Mouse (Mus musculus): ENCODE data around the gene Kcnf1. TPM values are rescaled to one million over a fixed set of nuclear protein-coding genes. Genes with fewer than 3 reads are reported as not detected.

Gene Kcnf1
- polyA plus RNA-seq, 1 experiment from 2014 or later, result 0.23 TPM

- POLR2A ChIA-PET, result no interaction called here
- H3K27me3 ChIP-seq, result no peaks in the 10 kb centered on the region
- CTCF ChIA-PET, result no interaction called here
- DNase-seq (ENCODE audit: low read depth, low spot score) (no peak), ATAC-seq (no peak)
- no peak for TF ChIP-seq CTCF (IDR thresholded peaks at IDR 0.05)
- in situ Hi-C loops (cut with MboI; ENCODE audit: low pct_unique_long_range_greater_than_20kb), result no loop called here
Observed at GRCm38 (mm10) chr12:17193311-17193710, 16.6 kb upstream of the Kcnf1 start.

- ATAC-seq (no peak), DNase-seq (ENCODE audit: low read depth, low spot score) (no peak)
- in situ Hi-C loops (cut with MboI; ENCODE audit: low pct_unique_long_range_greater_than_20kb), result no loop called here
- CTCF ChIA-PET, result no interaction called here
- POLR2A ChIA-PET, result no interaction called here
- no peaks in the 10 kb centered on the region for H3K27me3 ChIP-seq
- no peak for TF ChIP-seq CTCF (IDR thresholded peaks at IDR 0.05)
Observed at GRCm38 (mm10) chr12:17192887-17193286, 16.2 kb upstream of the Kcnf1 start.

- no peaks in the 10 kb centered on the region for H3K27me3 ChIP-seq
- POLR2A ChIA-PET, result no interaction called here
- DNase-seq (ENCODE audit: low read depth, low spot score) (no peak), ATAC-seq (peak; percentile 95)
- in situ Hi-C loops (cut with MboI; ENCODE audit: low pct_unique_long_range_greater_than_20kb), result no loop called here
- TF ChIP-seq CTCF (IDR thresholded peaks at IDR 0.05), result no peak
- CTCF ChIA-PET, result no interaction called here
Observed at GRCm38 (mm10) chr12:17184303-17184775, 7.7 kb upstream of the Kcnf1 start.

- no peak for DNase-seq (ENCODE audit: low read depth, low spot score)
- in situ Hi-C loops (cut with MboI; ENCODE audit: low pct_unique_long_range_greater_than_20kb), result no loop called here
- ATAC-seq, result no peak
- H3K27me3 ChIP-seq, result no peaks in the 10 kb centered on the region
- ChIA-PET POLR2A (no interaction called here), CTCF (no interaction called here)
- TF ChIP-seq CTCF (IDR thresholded peaks at IDR 0.05), result no peak
Observed at GRCm38 (mm10) chr12:17183788-17184187, 7.1 kb upstream of the Kcnf1 start.

- ChIA-PET POLR2A (no interaction called here), CTCF (interaction anchor here (1.1 to 1.8 kb wide), 3 partner anchors 11 to 48 kb away, joined by 4 to 5 read pairs (median 5); no protein-coding TSS in a partner anchor)
- TF ChIP-seq CTCF (IDR thresholded peaks at IDR 0.05), result no peak
- ATAC-seq, result peak; percentile 81
- no peaks in the 10 kb centered on the region for H3K27me3 ChIP-seq
- in situ Hi-C loops (cut with MboI; ENCODE audit: low pct_unique_long_range_greater_than_20kb), result no loop called here
- DNase-seq (ENCODE audit: low read depth, low spot score), result peak; percentile 25
Observed at GRCm38 (mm10) chr12:17176041-17176756, 489 bp downstream of the Kcnf1 start.

GRCm38 (mm10) chr12:17175531-17175951 is 1.1 kb downstream of the Kcnf1 start:
- POLR2A ChIA-PET, result no interaction called here
- no peak for DNase-seq (ENCODE audit: low read depth, low spot score)
- no peaks in the 10 kb centered on the region for H3K27me3 ChIP-seq

GRCm38 (mm10) chr12:17175124-17175523 is 1.6 kb downstream of the Kcnf1 start:
- ChIA-PET CTCF (no interaction called here), POLR2A (no interaction called here)
- no peak for ATAC-seq
- no peak for TF ChIP-seq CTCF (IDR thresholded peaks at IDR 0.05)
- no peak for DNase-seq (ENCODE audit: low read depth, low spot score)
- H3K27me3 ChIP-seq, result no peaks in the 10 kb centered on the region
- in situ Hi-C loops (cut with MboI; ENCODE audit: low pct_unique_long_range_greater_than_20kb), result no loop called here

More at GRCm38 (mm10) chr12:17175531-17175951, 1.1 kb downstream of the Kcnf1 start:
- no peak for TF ChIP-seq CTCF (IDR thresholded peaks at IDR 0.05)
- ATAC-seq, result no peak
- CTCF ChIA-PET, result no interaction called here
- in situ Hi-C loops (cut with MboI; ENCODE audit: low pct_unique_long_range_greater_than_20kb), result no loop called here

GRCm38 (mm10) chr12:17174134-17174893 is 2.4 kb downstream of the Kcnf1 start:
- TF ChIP-seq CTCF (IDR thresholded peaks at IDR 0.05), result no peak
- CTCF ChIA-PET, result no interaction called here

GRCm38 (mm10) chr12:17170406-17170805 is 6.3 kb downstream of the Kcnf1 start:
- no peak for TF ChIP-seq CTCF (IDR thresholded peaks at IDR 0.05)
- no peaks in the 10 kb centered on the region for H3K27me3 ChIP-seq
- DNase-seq (ENCODE audit: low read depth, low spot score) (no peak), ATAC-seq (no peak)
- CTCF ChIA-PET, result no interaction called here
- POLR2A ChIA-PET, result no interaction called here
- in situ Hi-C loops (cut with MboI; ENCODE audit: low pct_unique_long_range_greater_than_20kb), result no loop called here

More at GRCm38 (mm10) chr12:17174134-17174893, 2.4 kb downstream of the Kcnf1 start:
- H3K27me3 ChIP-seq, result no peaks in the 10 kb centered on the region
- DNase-seq (ENCODE audit: low read depth, low spot score) (no peak), ATAC-seq (no peak)
- POLR2A ChIA-PET, result no interaction called here
- in situ Hi-C loops (cut with MboI; ENCODE audit: low pct_unique_long_range_greater_than_20kb), result no loop called here

- no peak for ATAC-seq
- ChIA-PET POLR2A (no interaction called here), CTCF (interaction anchor here (2.0 kb wide), 1 partner anchor 11 kb away, joined by 5 read pairs; the partner anchor contains the start of gene Kcnf1)
- DNase-seq (ENCODE audit: low read depth, low spot score), result no peak
- in situ Hi-C loops (cut with MboI; ENCODE audit: low pct_unique_long_range_greater_than_20kb), result no loop called here
- TF ChIP-seq CTCF (IDR thresholded peaks at IDR 0.05), result no peak
- no peaks in the 10 kb centered on the region for H3K27me3 ChIP-seq
Observed at GRCm38 (mm10) chr12:17166116-17166515, 10.6 kb downstream of the Kcnf1 start.

- POLR2A ChIA-PET, result no interaction called here
Observed at GRCm38 (mm10) chr12:17163996-17164395, 12.7 kb downstream of the Kcnf1 start.

More at GRCm38 (mm10) chr12:17163996-17164395, 12.7 kb downstream of the Kcnf1 start:
- TF ChIP-seq CTCF (IDR thresholded peaks at IDR 0.05), result no peak
- in situ Hi-C loops (cut with MboI; ENCODE audit: low pct_unique_long_range_greater_than_20kb), result no loop called here
- ATAC-seq (no peak), DNase-seq (ENCODE audit: low read depth, low spot score) (no peak)
- CTCF ChIA-PET, result no interaction called here
- H3K27me3 ChIP-seq, result no peaks in the 10 kb centered on the region
